Mouse (Mus musculus): ENCODE measurements at regions not wholly inside any gene's neighbourhood (a gene's known extent, or its start where the extent isn't known, plus 50 kb on each side); places are given as distances from the start of the nearest gene placed in this dataset.

DNA sequence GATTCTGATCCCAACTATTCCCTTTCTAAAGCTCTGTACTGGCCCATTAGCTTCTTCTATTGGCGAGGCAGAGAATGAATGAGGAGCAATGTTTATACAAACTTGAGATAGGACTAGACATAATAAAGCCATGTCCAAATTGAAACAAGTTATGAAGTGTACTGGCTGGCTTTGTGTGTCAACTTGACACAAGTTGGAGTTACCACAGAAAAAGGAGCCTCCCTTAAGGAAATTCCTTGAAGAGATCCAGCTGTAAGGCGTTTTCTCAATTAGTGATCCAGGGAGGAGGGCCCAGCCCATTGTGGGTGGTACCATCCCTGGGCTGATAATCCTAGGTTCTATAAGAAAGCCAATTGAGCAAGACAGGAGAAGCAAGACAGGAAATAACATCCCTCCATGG, 135.9 kb upstream of the Cr2 start:
- no peak for ATAC-seq (replicated peaks; ENCODE audit: low read depth, poor library complexity, severe bottlenecking)

DNA sequence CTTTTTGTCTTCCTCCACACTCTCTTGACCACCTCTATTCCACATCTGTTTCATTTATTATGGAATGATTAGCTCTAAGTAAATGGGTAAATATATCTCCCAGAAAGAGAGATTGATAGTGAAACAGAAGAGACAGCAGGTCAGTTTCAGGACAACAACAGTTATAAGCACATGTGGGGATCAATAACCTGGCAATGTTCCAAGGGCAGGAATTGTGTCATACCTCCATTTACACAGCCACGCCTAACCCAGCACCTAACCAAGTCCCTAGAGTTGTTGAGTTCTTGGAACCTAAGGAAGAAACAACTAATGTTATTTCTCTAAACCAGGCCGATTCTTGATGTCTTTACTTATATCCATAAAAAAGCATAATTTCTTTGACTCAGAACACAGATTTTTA, 108.6 kb upstream of the Cr2 start:
- no peak for ATAC-seq (replicated peaks; ENCODE audit: low read depth, poor library complexity, severe bottlenecking)

DNA sequence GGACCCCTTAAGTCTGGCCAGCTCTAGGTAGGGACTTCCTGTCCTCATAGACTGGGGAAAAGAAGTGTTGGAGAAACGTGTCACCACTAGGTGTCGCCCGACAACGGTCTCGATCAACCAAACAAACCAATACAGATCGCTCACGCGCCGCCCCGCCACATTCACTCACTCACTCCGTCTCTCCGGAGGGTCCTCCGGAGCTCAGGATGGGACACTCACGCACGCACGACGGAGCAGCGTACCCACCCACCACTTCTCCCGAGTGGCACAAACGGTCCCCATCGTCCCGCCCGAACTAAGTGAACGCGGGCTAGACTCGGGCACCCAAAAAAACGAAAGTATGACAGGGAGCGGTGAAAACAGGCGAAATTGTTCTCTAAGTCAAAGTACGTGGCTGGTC, 65.0 kb upstream of the Cr2 start:
- no peak for ATAC-seq (replicated peaks; ENCODE audit: low read depth, poor library complexity, severe bottlenecking)

DNA sequence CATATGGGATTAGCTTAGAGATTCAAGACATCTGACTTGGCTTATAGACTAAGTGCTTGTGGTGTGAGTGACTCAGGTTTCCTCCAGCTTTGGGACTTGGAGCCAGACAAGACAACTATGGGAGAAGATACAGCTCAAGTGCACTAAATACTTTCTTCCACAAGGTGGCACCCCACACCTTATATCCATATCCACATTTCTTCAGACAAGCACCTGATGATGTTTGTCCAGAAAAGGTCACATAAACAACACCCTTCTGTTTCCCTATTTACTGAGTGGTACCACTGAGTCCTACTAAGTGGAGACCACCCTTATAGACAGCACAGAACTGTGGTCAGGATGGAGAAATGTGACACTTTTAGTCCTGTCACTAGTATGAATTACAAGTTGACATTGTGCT, 56.1 kb upstream of the Cr2 start:
- ATAC-seq (replicated peaks; ENCODE audit: low read depth, poor library complexity, severe bottlenecking) = peak; percentile 99

DNA sequence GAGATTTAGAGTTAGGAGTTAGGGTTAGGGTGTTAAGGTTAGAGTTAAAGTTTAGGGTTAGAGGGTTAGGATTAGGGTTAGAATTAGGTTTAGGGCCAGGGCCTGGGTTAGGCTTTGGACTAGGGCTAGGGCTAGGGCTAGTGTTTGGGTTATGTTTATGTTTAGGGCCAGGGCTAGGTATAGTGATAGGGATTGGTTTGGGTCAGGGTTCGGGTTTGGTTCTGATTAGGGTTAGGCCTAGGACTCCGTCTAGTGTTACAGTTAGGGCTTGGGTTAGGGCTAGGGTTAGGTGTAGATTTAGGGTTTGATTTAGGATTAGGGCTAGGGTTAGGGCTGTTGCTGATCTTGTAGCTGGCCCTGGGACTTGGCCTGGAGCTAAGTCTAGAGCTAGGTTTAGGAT, 50.5 kb upstream of the Cr2 start:
- ATAC-seq (replicated peaks; ENCODE audit: low read depth, poor library complexity, severe bottlenecking) = no peak

Data from common myeloid progenitor, adult 5-6 weeks (primary cell).